Mouse (Mus musculus): ENCODE measurements around the gene Tat.

DNA sequence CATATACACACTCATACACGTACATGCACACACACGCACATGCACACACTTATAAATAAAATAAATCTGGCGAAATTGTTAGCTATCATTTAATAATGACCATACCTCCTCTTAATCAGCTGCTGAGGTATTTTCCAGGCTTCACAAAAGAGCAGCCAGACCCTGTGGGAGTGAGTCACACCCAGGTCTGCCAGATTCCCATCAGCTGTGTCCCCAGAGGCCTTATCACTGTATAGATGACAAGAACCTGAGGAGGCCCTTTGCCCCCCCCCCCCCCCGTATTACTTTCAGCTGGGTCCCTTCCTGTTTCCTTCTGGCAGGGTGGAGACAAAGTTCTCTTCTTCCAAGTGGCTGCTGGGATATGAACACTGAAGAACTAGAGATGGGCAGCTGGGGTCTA lies 50.3 kb downstream of the Tat start:
- TF ChIP-seq CTCF (IDR thresholded peaks at IDR 0.05; ENCODE audit: low read depth, low read length) (no peak), GATA1 (IDR thresholded peaks at IDR 0.05; ENCODE audit: borderline replicate concordance, low read length) (no peak), TAL1 (conservative IDR thresholded peaks at IDR 0.05; ENCODE audit: low read depth, low read length) (no peak), GATA2 (IDR thresholded peaks at IDR 0.05; ENCODE audit: borderline replicate concordance, low read depth, low read length) (no peak)
